Mouse (Mus musculus) midbrain, embryonic 14.5 days (tissue): ENCODE data around the gene Fgfr2. TPM values are rescaled to one million over a fixed set of nuclear protein-coding genes. Genes with fewer than 3 reads are reported as not detected.
"Not testable (repeated sequence)": the region's sequence is repeated elsewhere in the genome, so short reads cannot be mapped to it uniquely, and the experiment has no call there.

Experiments used
- ATAC-seq: fragments of 200-750 bp; cut with Nextera tagmentation; 2 replicates; pipeline ENCODE4 v1.8.0; 2017; ENCODE audit warnings: moderate number of reproducible peaks, moderate library complexity; ENCODE audit not compliant: low FRiP score, low TSS enrichment
- DNase-seq: peaks from one replicate; pipeline ENCODE4 v3.0.0-alpha.2; 2015
- H3K27ac ChIP-seq: fragments of 300-500 bp; sonication (generic); replicated peaks from 2 replicates; pipeline ENCODE4 v1.5.1; 2014; ENCODE audit warnings: mild to moderate bottlenecking, low read depth, low read length, moderate library complexity
- H3K27me3 ChIP-seq: fragments of 300-500 bp; sonication (generic); 2 replicates; pipeline ENCODE4 v1.6.1; 2014; ENCODE audit warnings: low read length, control low read depth, mixed read lengths; ENCODE audit not compliant: control insufficient read depth, insufficient read depth
- H3K36me3 ChIP-seq: fragments of 300-500 bp; sonication (generic); 2 replicates; pipeline ENCODE4 v1.6.1; 2014; ENCODE audit warnings: low read length, control low read depth; ENCODE audit not compliant: control insufficient read depth, insufficient read depth
- H3K4me1 ChIP-seq: fragments of 300-500 bp; sonication (generic); 2 replicates; pipeline ENCODE4 v1.6.1; 2014; ENCODE audit warnings: mild to moderate bottlenecking, antibody characterized with exemption, low read length, control low read depth; ENCODE audit not compliant: control insufficient read depth, insufficient read depth
- H3K4me2 ChIP-seq: fragments of 300-500 bp; sonication (generic); 2 replicates; pipeline ENCODE4 v1.6.1; 2014; ENCODE audit warnings: mild to moderate bottlenecking, low read length, moderate library complexity
- H3K4me3 ChIP-seq: fragments of 300-500 bp; sonication (generic); replicated peaks from 2 replicates; pipeline ENCODE4 v1.5.1; 2014; ENCODE audit warnings: low read depth, low read length
- H3K9ac ChIP-seq: fragments of 300-500 bp; sonication (generic); replicated peaks from 2 replicates; pipeline ENCODE4 v1.6.1; 2014; ENCODE audit warnings: mild to moderate bottlenecking, low read length, moderate library complexity
- H3K9me3 ChIP-seq: fragments of 300-500 bp; sonication (generic); 2 replicates; pipeline ENCODE4 v1.6.1; 2016; ENCODE audit warnings: low read length, control low read depth, mixed read lengths; ENCODE audit not compliant: control insufficient read depth
- WGBS: fragments of 180-500 bp; shearing (Covaris S2); extraction: QIAGEN DNeasy Blood & Tissue Kit; methylation state at CpG from one replicate; pipeline ENCODE4 v1.1.7; 2014; 5-methylcytosine and 5-hydroxymethylcytosine counted together
- polyA plus RNA-seq: library from polyadenylated mRNA; unstranded; fragments of >200 nt; fragmentation: Nextera tagmentation; extraction: Ambion mirVana; gene quantifications from 2 replicates; pipeline ENCODE4 v1.2.1, GENCODE M21; 2014

The Fgfr2 gene
- polyA plus RNA-seq, 1 experiment from 2014 or later, result 28.1 TPM

GRCm38 (mm10) chr7:131113676-131114075, 2009.5 kb downstream of the Fgfr2 start:
- WGBS, result 83% methylated on average over 6 of the region's 6 CpGs

GRCm38 (mm10) chr7:131112486-131112885, 2010.7 kb downstream of the Fgfr2 start:
- no peak for ATAC-seq
- H3K27ac ChIP-seq, result no peak overlapping the region

More at GRCm38 (mm10) chr7:131113676-131114075, 2009.5 kb downstream of the Fgfr2 start:
- Histone ChIP-seq H3K27ac (no peak overlapping the region), H3K9me3 (no peaks in the 10 kb centered on the region), H3K4me3 (no peak overlapping the region), H3K27me3 (no peaks in the 10 kb centered on the region), H3K4me2 (no peak overlapping the region), H3K4me1 (no peaks in the 10 kb centered on the region), H3K9ac (no peak overlapping the region), H3K36me3 (no peaks in the 10 kb centered on the region)
- ATAC-seq (no peak), DNase-seq (peak; percentile 4)

GRCm38 (mm10) chr7:131082403-131082802, 2040.7 kb downstream of the Fgfr2 start:
- not testable (repeated sequence) for ATAC-seq, H3K27ac ChIP-seq, H3K4me2 ChIP-seq, H3K4me3 ChIP-seq, DNase-seq, H3K9me3 ChIP-seq, H3K9ac ChIP-seq, H3K4me1 ChIP-seq, H3K36me3 ChIP-seq, H3K27me3 ChIP-seq
- 78% methylated on average over 9 of the region's 9 CpGs for WGBS

More at GRCm38 (mm10) chr7:131112486-131112885, 2010.7 kb downstream of the Fgfr2 start:
- H3K9ac ChIP-seq, result no peak overlapping the region
- peak; percentile 86 for DNase-seq
- H3K4me2 ChIP-seq, result no peak overlapping the region
- no peaks in the 10 kb centered on the region for H3K9me3 ChIP-seq
- 27% methylated on average over 3 of the region's 3 CpGs for WGBS
- H3K36me3 ChIP-seq, result no peaks in the 10 kb centered on the region
- H3K4me3 ChIP-seq, result no peak overlapping the region
- no peaks in the 10 kb centered on the region for H3K4me1 ChIP-seq
- H3K27me3 ChIP-seq, result no peaks in the 10 kb centered on the region

- Histone ChIP-seq H3K4me1 (no peaks in the 10 kb centered on the region), H3K9ac (no peak overlapping the region), H3K27ac (no peak overlapping the region), H3K27me3 (no peaks in the 10 kb centered on the region), H3K9me3 (no peaks in the 10 kb centered on the region), H3K4me3 (no peak overlapping the region), H3K36me3 (no peaks in the 10 kb centered on the region), H3K4me2 (no peak overlapping the region)
- DNase-seq (peak; percentile 36), ATAC-seq (no peak)
- 3% methylated on average over 1 of the region's 1 CpGs for WGBS
Measured at GRCm38 (mm10) chr7:131075956-131076355, 2047.2 kb downstream of the Fgfr2 start.

GRCm38 (mm10) chr7:131074098-131074497, 2049.1 kb downstream of the Fgfr2 start:
- not testable (repeated sequence) for H3K4me3 ChIP-seq, ATAC-seq, H3K36me3 ChIP-seq, H3K27ac ChIP-seq, DNase-seq, H3K9ac ChIP-seq, H3K4me2 ChIP-seq, H3K4me1 ChIP-seq, H3K9me3 ChIP-seq, H3K27me3 ChIP-seq
- 87% methylated on average over 6 of the region's 6 CpGs for WGBS

- H3K27me3 ChIP-seq, H3K9ac ChIP-seq, H3K4me1 ChIP-seq, H3K27ac ChIP-seq, H3K4me2 ChIP-seq, H3K36me3 ChIP-seq, DNase-seq, ATAC-seq, H3K4me3 ChIP-seq, H3K9me3 ChIP-seq: not testable (repeated sequence)
- WGBS, result 98% methylated on average over 3 of the region's 3 CpGs
Measured at GRCm38 (mm10) chr7:131073476-131073875, 2049.7 kb downstream of the Fgfr2 start.

- DNase-seq, H3K27me3 ChIP-seq, H3K4me1 ChIP-seq: not testable (repeated sequence)
Measured at GRCm38 (mm10) chr7:131068191-131068590, 2055.0 kb downstream of the Fgfr2 start.

GRCm38 (mm10) chr7:131062541-131062940, 2060.6 kb downstream of the Fgfr2 start:
- Histone ChIP-seq H3K9me3 (no peaks in the 10 kb centered on the region), H3K4me2 (no peak overlapping the region), H3K36me3 (no peaks in the 10 kb centered on the region), H3K4me1 (no peaks in the 10 kb centered on the region), H3K9ac (no peak overlapping the region), H3K4me3 (no peak overlapping the region), H3K27ac (no peak overlapping the region), H3K27me3 (no peaks in the 10 kb centered on the region)
- ATAC-seq, result no peak
- 87% methylated on average over 2 of the region's 2 CpGs for WGBS
- DNase-seq, result no peak

More at GRCm38 (mm10) chr7:131068191-131068590, 2055.0 kb downstream of the Fgfr2 start:
- H3K9ac ChIP-seq, H3K4me3 ChIP-seq, H3K4me2 ChIP-seq, H3K27ac ChIP-seq, H3K9me3 ChIP-seq, H3K36me3 ChIP-seq, ATAC-seq: not testable (repeated sequence)
- 4% methylated on average over 1 of the region's 1 CpGs for WGBS

- not testable (repeated sequence) for H3K4me1 ChIP-seq, ATAC-seq, H3K27me3 ChIP-seq, H3K9ac ChIP-seq, H3K9me3 ChIP-seq, H3K27ac ChIP-seq, H3K4me3 ChIP-seq, H3K4me2 ChIP-seq, H3K36me3 ChIP-seq
- peak; percentile 15 for DNase-seq
- WGBS, result 59% methylated on average over 2 of the region's 2 CpGs
Measured at GRCm38 (mm10) chr7:131059808-131060207, 2063.3 kb downstream of the Fgfr2 start.
